Mouse (Mus musculus): ENCODE results near the gene Csf2rb2. TPM values are rescaled to one million over a fixed set of nuclear protein-coding genes. Genes with fewer than 3 reads are reported as not detected.
"Not testable (repeated sequence)": the region's sequence is repeated elsewhere in the genome, so short reads cannot be mapped to it uniquely, and the experiment has no call there.

The Csf2rb2 gene
- total RNA-seq (2014; rRNA removed) = 0.37 and 0.54 TPM in 2 replicates
- 0.47 and 1.1 TPM in 2 replicates for polyA plus RNA-seq (2012; rRNA removed)

DNA sequence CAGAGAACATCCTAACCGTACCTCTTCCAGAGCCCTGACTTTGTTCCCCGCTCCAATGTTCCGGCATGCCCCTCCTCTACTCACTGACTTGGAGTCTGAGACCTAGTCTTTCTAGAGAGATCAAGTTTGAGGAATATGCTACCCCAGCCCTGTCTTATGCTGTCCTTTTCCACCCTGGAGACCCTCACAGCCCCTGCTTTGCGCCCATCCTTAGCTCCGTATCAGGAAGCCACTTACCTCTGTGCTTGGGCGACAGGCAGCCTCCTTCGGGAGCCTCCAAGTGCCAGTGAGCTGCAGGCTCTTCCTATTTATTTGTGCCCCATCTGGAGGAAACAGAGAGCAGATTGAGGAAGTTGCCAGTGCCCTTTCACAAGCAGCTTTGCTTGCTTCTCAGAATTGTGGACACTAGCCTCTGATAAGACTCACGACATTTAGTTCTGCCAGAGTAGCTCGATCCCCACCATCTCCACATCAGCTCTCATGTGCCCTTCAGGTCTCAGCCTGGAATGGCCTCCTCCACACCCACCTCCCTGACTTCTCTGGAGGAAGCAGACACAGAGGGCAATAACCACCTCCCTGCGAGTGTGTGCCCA is at the start of gene Csf2rb2:
Gene Csf2rb2, minus strand, starts transcription at position 381 of the 593 bp plus-strand sequence.
- no peaks in the 10 kb centered on the region for H3K36me3 ChIP-seq (ENCODE audit: control insufficient read depth, insufficient read depth, low read length)
- TF ChIP-seq POLR2A (IDR thresholded peaks at IDR 0.05; ENCODE audit: extremely low read depth, insufficient read depth, low read length) = no peak
- no peak for TF ChIP-seq CTCF (IDR thresholded peaks at IDR 0.05; ENCODE audit: low read depth, low read length)
- H3K27ac ChIP-seq (replicated peaks; ENCODE audit: insufficient read depth, low read depth, low read length) = no peak within 1 kb of the TSS
- peak; percentile 9 for DNase-seq (ENCODE audit: extremely low read depth, low read depth, low spot score)
- H3K27me3 ChIP-seq (ENCODE audit: control insufficient read depth, insufficient read depth, low read length) = no peaks in the 10 kb centered on the region
- no peaks in the 10 kb centered on the region for H3K4me1 ChIP-seq (ENCODE audit: control insufficient read depth, insufficient read depth, low read length)
- H3K9ac ChIP-seq (ENCODE audit: low read depth, low read length) = no peak within 1 kb of the TSS; the same call in 1 of the 2 replicates
- H3K4me3 ChIP-seq (ENCODE audit: insufficient read depth, low read depth, low read length) = peak within 1 kb of the TSS; percentile 26; the same call in 1 of the 2 replicates
- WGBS = 71% methylated on average over 10 of the region's 10 CpGs
- no peaks in the 10 kb centered on the region for H3K79me2 ChIP-seq (ENCODE audit: control insufficient read depth, insufficient read depth, low read length)

DNA sequence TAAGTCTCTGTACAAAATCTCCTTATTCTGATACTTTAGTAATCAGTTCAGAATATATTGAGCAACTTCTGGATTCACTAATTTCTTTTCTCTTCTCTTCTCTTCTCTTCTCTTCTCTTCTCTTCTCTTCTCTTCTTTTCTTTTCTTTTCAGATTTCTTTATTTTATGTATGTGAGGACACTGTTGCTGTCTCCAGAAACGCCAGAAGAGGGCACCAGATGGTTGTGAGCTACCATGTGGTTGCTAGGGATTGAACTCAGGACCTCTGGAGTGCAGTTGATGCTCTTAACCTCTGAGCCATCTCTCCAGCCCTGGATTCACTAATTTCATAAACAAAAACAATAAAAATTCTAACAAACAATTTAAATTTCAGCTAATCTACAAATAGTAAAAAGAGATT is 49.4 kb upstream of the Csf2rb2 start:
- WGBS = 5% methylated on average over 1 of the region's 1 CpGs
- H3K27me3 ChIP-seq (ENCODE audit: control insufficient read depth, insufficient read depth, low read length) = no peaks in the 10 kb centered on the region

DNA sequence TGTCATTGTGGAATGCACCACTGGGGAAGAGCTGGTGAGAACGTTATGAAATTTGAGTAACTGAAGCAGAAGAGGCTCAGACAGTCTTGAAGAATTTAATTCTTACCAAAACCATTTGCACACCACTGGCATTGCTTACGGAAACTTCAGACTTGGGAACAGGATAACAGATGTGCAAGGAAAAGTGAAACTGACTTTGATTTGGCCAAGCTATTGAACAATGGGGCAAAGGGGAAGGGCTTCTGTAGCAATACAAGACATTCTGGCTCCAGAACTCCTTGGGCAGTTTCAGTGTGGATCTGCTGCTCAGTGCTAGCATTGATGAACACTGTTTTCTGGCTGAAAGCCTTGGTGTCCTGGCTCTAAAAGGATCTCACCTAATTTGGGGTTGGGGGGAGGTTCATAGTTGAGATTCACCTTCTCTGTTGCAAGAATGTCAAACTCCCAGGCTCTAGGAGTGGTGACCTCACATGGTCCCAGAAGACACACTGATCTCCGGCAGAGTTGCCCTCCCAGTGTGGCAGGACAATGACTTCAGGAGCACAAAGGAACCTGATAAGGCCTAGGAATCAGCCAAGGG is 46.2 kb upstream of the Csf2rb2 start:
- DNase-seq (ENCODE audit: extremely low read depth, low read depth, low spot score) = peak; percentile 64
- TF ChIP-seq CTCF (IDR thresholded peaks at IDR 0.05; ENCODE audit: low read depth, low read length) (no peak), POLR2A (IDR thresholded peaks at IDR 0.05; ENCODE audit: extremely low read depth, insufficient read depth, low read length) (no peak)
- Histone ChIP-seq H3K27ac (replicated peaks; ENCODE audit: insufficient read depth, low read depth, low read length) (peak overlapping the region; percentile 9; the same call in 1 of the 2 replicates), H3K4me1 (ENCODE audit: control insufficient read depth, insufficient read depth, low read length) (peaks cover 5% of the 10 kb centered on the region), H3K36me3 (ENCODE audit: control insufficient read depth, insufficient read depth, low read length) (no peaks in the 10 kb centered on the region), H3K9ac (ENCODE audit: low read depth, low read length) (no peak overlapping the region), H3K4me3 (ENCODE audit: insufficient read depth, low read depth, low read length) (no peak overlapping the region), H3K79me2 (ENCODE audit: control insufficient read depth, insufficient read depth, low read length) (no peaks in the 10 kb centered on the region), H3K27me3 (ENCODE audit: control insufficient read depth, insufficient read depth, low read length) (no peaks in the 10 kb centered on the region)
- 29% methylated on average over 3 of the region's 3 CpGs for WGBS

More for the DNA sequence above, 49.4 kb upstream of the Csf2rb2 start:
- peak; percentile 52 for DNase-seq (ENCODE audit: extremely low read depth, low read depth, low spot score)
- no peak overlapping the region for H3K4me3 ChIP-seq (ENCODE audit: insufficient read depth, low read depth, low read length)
- H3K9ac ChIP-seq (ENCODE audit: low read depth, low read length) = no peak overlapping the region
- no peak overlapping the region for H3K27ac ChIP-seq (replicated peaks; ENCODE audit: insufficient read depth, low read depth, low read length)
- H3K79me2 ChIP-seq (ENCODE audit: control insufficient read depth, insufficient read depth, low read length) = no peaks in the 10 kb centered on the region
- H3K36me3 ChIP-seq (ENCODE audit: control insufficient read depth, insufficient read depth, low read length) = no peaks in the 10 kb centered on the region
- TF ChIP-seq POLR2A (IDR thresholded peaks at IDR 0.05; ENCODE audit: extremely low read depth, insufficient read depth, low read length) = no peak
- TF ChIP-seq CTCF (IDR thresholded peaks at IDR 0.05; ENCODE audit: low read depth, low read length) = peak; percentile 56
- peaks cover 9% of the 10 kb centered on the region for H3K4me1 ChIP-seq (ENCODE audit: control insufficient read depth, insufficient read depth, low read length)

DNA sequence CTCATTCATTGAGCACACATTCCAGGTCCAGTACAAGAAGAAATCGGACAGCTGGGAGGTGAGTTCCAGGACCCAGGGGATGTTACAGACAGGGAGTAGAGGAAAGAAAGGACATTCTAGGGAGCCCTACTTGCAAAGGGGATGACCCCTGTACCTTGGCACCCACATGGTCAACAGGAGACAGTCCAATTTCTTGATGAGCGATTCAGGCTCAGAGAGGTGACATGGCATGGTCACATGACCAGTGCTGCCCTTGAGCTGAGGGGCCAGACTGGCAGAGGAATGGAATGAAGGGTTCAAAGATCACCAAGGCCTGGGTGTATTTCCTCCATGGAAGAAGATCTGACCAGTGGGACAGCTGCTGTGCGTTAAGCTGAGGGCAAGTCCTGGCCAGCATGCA is 39.0 kb upstream of the Csf2rb2 start:
- Histone ChIP-seq H3K27me3 (ENCODE audit: control insufficient read depth, insufficient read depth, low read length) (no peaks in the 10 kb centered on the region), H3K4me1 (ENCODE audit: control insufficient read depth, insufficient read depth, low read length) (peaks cover 23% of the 10 kb centered on the region), H3K4me3 (ENCODE audit: insufficient read depth, low read depth, low read length) (no peak overlapping the region), H3K27ac (replicated peaks; ENCODE audit: insufficient read depth, low read depth, low read length) (peak overlapping the region; percentile 86), H3K79me2 (ENCODE audit: control insufficient read depth, insufficient read depth, low read length) (no peaks in the 10 kb centered on the region), H3K9ac (ENCODE audit: low read depth, low read length) (no peak overlapping the region), H3K36me3 (ENCODE audit: control insufficient read depth, insufficient read depth, low read length) (no peaks in the 10 kb centered on the region)
- WGBS = 19% methylated on average over 3 of the region's 3 CpGs
- peak; percentile 96 for DNase-seq (ENCODE audit: extremely low read depth, low read depth, low spot score)
- TF ChIP-seq POLR2A (IDR thresholded peaks at IDR 0.05; ENCODE audit: extremely low read depth, insufficient read depth, low read length) (no peak), CTCF (IDR thresholded peaks at IDR 0.05; ENCODE audit: low read depth, low read length) (no peak)

DNA sequence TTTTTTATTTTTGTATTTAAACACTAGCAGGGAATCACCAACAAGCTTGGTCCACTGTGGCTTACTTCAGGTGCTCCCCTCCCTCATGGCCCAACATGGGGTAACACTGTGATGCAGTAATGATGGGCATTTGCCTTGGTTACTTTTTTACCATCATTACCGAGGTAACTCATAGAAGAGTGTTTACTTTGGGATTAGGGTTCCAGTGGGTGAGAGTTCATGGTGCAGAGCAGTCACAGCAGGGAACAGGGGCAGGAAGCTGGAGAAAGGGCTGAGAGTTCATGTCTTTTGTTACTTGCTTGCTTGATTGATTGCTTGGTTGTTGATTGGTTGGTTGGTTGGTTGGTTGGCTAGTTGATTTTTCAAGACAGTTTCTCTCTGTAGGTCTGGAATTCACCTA is 38.2 kb upstream of the Csf2rb2 start:
- H3K4me1 ChIP-seq (ENCODE audit: control insufficient read depth, insufficient read depth, low read length) = peaks cover 23% of the 10 kb centered on the region
- DNase-seq (ENCODE audit: extremely low read depth, low read depth, low spot score) = peak; percentile 75
- peak overlapping the region; percentile 86 for H3K27ac ChIP-seq (replicated peaks; ENCODE audit: insufficient read depth, low read depth, low read length)
- 11% methylated on average over 1 of the region's 1 CpGs for WGBS
- TF ChIP-seq POLR2A (IDR thresholded peaks at IDR 0.05; ENCODE audit: extremely low read depth, insufficient read depth, low read length) = no peak
- no peak for TF ChIP-seq CTCF (IDR thresholded peaks at IDR 0.05; ENCODE audit: low read depth, low read length)
- H3K4me3 ChIP-seq (ENCODE audit: insufficient read depth, low read depth, low read length) = no peak overlapping the region
- no peaks in the 10 kb centered on the region for H3K36me3 ChIP-seq (ENCODE audit: control insufficient read depth, insufficient read depth, low read length)
- no peaks in the 10 kb centered on the region for H3K27me3 ChIP-seq (ENCODE audit: control insufficient read depth, insufficient read depth, low read length)
- no peaks in the 10 kb centered on the region for H3K79me2 ChIP-seq (ENCODE audit: control insufficient read depth, insufficient read depth, low read length)
- no peak overlapping the region for H3K9ac ChIP-seq (ENCODE audit: low read depth, low read length)

DNA sequence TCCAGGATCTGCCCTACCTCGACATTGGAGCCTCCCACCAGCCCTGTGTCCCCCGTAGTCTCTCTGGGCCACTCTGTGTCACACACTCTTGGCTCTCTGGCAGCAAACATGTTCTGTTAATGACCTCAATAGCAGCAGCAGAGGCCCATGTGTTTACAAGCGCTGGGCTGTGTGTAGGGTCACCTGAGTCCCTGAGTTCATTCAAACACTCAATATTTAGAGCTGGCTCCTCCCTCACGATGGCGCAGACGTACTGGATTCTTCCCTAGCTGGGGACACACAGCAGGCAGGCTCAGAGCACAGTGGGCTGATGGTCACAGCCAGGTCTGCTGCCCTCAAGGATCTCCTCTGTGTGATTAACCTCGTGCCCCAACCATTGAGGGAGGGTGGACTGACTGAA is 35.4 kb upstream of the Csf2rb2 start:
- DNase-seq (ENCODE audit: extremely low read depth, low read depth, low spot score) = peak; percentile 84
- H3K27ac ChIP-seq (replicated peaks; ENCODE audit: insufficient read depth, low read depth, low read length); H3K27me3 ChIP-seq (ENCODE audit: control insufficient read depth, insufficient read depth, low read length); H3K4me3 ChIP-seq (ENCODE audit: insufficient read depth, low read depth, low read length); H3K79me2 ChIP-seq (ENCODE audit: control insufficient read depth, insufficient read depth, low read length); H3K9ac ChIP-seq (ENCODE audit: low read depth, low read length); H3K36me3 ChIP-seq (ENCODE audit: control insufficient read depth, insufficient read depth, low read length): not testable (repeated sequence)
- H3K4me1 ChIP-seq (ENCODE audit: control insufficient read depth, insufficient read depth, low read length) = peaks cover 23% of the 10 kb centered on the region
- WGBS = 22% methylated on average over 7 of the region's 7 CpGs
